Mouse (Mus musculus): Measurements from ENCODE around the gene Mief1.

Mief1 gene

GRCm38 (mm10) chr15:80228071-80228800, 5.6 kb upstream of the Mief1 start:
- DNase-seq (ENCODE audit: low spot score): no peak

- no peak for DNase-seq (ENCODE audit: low spot score)
These were observed 1.5 kb upstream of the Mief1 start for GRCm38 (mm10) chr15:80232331-80232730.

DNA sequence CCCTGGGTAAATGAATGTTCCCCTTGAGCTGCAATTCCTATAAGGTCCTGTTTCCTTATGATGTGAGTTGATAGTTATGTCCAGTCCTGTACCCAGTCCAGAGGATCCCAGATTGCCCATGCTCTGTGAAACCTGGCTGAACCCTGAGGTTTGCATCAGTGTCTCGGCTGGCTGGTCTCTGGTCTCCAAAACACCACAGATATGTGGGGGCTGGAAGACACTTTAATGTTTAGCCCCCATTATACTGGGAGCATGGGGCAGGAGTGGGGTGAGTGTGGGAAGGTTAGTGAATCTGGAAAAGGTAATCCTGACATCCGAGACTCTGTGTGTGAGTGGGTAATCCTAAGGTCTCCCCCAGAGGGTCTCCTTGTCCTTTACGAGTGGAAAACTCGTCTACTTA, 765 bp upstream of the Mief1 start:
- no peak for DNase-seq (ENCODE audit: low spot score)

DNA sequence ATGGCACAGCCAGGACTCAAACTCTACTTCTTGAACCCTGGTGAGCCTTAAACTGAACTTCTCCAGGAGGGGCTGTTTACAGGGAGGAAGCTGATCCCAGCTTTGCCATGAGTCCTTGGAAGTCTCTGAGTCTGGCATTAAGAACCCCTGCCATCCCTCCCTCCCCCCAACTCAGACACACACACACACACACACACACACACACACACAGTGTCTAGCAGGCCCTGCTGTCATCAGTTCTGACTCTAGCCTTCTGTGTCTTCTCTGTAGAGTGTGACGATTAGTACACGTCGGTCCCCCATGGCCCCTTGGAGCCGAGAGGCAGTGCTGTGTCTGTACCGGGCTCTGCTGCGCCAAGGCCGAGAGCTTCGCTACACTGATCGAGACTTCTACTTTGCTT, 1.7 kb downstream of the Mief1 start, which contains the start of gene AC140267.1:
Gene AC140267.1, plus strand, starts transcription at position 301 of the 400 bp plus-strand sequence.
- DNase-seq (ENCODE audit: low spot score): no peak

- no peak for DNase-seq (ENCODE audit: low spot score)
These were observed 14.3 kb downstream of the Mief1 start for GRCm38 (mm10) chr15:80248135-80248534.

GRCm38 (mm10) chr15:80248596-80248995, 14.8 kb downstream of the Mief1 start:
- DNase-seq (ENCODE audit: low spot score): no peak

DNA sequence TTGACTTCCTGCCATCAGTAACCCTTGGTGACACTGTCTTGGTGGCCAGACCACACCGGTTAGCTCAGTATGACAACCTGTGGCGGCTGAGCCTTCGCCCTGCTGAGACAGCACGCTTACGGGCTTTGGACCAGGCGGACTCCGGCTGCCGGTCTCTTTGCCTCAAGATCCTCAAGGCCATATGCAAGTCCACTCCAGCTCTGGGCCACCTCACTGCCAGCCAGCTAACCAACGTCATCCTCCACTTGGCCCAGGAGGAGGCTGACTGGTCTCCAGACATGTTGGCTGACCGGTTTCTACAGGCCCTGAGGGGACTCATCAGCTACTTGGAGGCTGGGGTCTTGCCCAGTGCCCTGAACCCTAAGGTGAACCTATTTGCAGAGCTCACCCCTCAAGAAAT, 15.9 kb downstream of the Mief1 start:
- DNase-seq (ENCODE audit: low spot score): no peak

DNA sequence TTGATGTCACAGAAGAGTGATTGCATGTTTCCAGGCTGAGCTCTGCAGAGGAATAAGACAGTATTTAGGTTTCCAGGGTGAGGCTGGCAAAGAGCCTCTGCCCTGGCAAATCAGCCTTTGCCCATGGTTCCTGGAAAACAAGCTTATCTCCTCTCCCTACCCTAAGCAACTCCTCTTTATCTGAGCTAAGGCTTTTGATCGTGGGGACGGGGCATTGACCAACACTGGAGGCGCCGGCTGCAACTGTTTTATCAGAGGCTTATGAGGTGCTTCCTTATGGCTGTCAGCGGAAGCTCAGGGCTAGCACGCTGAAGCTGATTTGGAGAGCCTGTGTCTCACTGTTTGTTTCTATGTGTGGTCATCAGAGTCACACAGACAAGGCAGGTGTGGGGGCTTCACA, 16.8 kb downstream of the Mief1 start:
- no peak for DNase-seq (ENCODE audit: low spot score)

- DNase-seq (ENCODE audit: low spot score): no peak
These were observed 19.7 kb downstream of the Mief1 start for GRCm38 (mm10) chr15:80253530-80253929.

DNA sequence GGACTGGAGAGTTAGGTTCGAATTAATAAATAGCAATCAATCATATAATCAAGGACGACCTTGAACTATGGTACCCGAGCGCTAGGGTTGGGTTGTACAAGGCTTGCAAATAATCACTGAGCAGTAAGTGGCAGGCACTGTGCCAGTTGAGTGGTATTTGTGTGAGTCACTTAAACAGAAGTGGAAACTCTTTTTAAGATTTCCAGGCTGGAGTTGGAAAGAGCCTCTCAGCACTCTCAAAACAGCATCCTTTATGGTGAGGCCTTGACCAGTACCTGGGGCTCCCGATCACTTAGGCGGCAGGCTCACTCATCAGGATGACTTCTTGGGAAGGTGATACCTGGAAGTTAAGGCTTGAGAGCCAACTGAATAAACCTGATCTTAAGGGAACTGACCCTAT, 20.4 kb downstream of the Mief1 start:
- DNase-seq (ENCODE audit: low spot score): no peak

DNA sequence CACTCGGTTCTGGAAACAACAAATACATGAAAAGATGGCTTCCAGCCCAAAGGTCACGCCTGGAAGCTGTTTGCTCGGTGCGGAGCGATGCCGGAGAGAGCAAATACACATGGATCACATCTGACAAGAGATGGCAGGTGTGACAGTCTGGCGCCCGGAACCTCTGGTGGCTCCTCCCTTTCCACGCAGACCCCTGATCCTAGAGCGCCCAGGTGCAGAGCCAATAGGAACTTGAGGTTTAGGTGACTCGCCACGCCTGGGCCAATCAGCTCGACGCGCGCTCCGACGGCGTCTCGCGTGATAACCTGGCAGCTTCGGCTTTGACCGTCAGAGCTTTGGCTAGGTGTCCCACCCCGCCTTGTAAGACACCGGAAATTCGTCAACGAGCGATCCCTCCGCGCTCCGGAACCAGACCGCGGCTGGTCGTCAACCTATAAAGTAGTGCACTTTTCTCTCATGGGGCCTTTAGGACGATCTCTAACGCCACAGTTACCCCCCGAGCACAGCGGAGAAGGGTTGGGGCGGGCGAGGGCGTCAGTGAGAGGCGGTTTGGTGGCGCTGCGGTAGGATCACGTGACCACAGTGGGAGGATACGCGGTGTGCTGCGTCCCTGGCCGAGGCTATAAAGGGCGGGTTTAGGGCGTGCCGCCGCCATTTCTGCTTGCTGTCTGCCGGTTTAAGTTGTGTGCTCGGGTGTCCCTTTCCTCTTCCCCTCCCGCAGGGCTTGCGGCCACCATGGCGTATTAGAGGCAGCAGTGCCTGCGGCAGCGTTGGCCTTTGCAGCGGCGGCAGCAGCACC, 21.2 kb downstream of the Mief1 start, which contains the start of gene Atf4:
Gene Atf4, plus strand, starts transcription at position 338 of the 799 bp plus-strand sequence.
- peak; percentile 98 for DNase-seq (ENCODE audit: low spot score)

- DNase-seq (ENCODE audit: low spot score): peak; percentile 83
These were observed 21.9 kb downstream of the Mief1 start for GRCm38 (mm10) chr15:80255646-80256121.

DNA sequence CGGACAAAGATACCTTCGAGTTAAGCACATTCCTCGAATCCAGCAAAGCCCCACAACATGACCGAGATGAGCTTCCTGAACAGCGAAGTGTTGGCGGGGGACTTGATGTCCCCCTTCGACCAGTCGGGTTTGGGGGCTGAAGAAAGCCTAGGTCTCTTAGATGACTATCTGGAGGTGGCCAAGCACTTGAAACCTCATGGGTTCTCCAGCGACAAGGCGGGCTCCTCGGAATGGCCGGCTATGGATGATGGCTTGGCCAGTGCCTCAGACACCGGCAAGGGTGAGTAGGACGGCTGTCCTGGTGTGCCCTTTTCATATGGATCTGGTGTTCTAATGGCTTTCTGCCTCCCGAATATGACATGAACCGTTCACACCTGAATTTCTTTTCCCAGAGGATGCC, 22.4 kb downstream of the Mief1 start:
- peak; percentile 14 for DNase-seq (ENCODE audit: low spot score)

GRCm38 (mm10) chr15:80256656-80257601, 23.1 kb downstream of the Mief1 start:
- no peak for DNase-seq (ENCODE audit: low spot score)

- peak; percentile 19 for DNase-seq (ENCODE audit: low spot score)
These were observed 23.9 kb downstream of the Mief1 start for GRCm38 (mm10) chr15:80257602-80258239.

GRCm38 (mm10) chr15:80258240-80259170, 24.7 kb downstream of the Mief1 start:
- peak; percentile 12 for DNase-seq (ENCODE audit: low spot score)

DNA sequence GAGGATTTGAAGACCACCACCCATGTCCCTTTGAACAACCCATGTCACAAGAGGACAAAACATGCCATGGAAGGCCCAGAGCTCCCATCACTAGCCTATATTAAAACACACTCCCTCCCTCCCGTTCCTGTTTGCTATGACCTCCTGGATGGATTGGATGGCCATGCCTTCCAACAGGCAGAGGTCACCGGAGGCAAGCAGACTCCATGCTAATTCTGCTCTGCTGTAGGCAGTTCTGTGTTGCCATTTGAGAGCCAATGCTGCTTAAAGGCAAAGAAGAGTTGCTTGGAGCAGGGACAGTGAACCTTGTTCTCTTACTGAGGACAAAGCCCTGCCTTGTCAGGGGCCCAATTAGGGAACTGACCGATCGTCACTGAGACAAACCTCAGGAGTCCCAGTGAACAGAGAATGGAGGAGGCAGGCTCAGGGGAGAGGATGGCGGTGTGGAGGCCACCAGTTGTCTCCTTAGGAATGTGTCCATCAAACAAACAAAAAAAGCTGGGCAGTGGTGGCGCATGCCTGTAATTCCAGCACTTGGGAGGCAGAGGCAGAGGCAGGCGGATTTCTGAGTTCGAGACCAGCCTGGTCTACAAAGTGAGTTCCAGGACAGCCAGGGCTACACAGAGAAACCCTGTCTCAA, 25.7 kb downstream of the Mief1 start:
- DNase-seq (ENCODE audit: low spot score): no peak

GRCm38 (mm10) chr15:80260677-80261076, 26.9 kb downstream of the Mief1 start:
- DNase-seq (ENCODE audit: low spot score): peak; percentile 93

DNA sequence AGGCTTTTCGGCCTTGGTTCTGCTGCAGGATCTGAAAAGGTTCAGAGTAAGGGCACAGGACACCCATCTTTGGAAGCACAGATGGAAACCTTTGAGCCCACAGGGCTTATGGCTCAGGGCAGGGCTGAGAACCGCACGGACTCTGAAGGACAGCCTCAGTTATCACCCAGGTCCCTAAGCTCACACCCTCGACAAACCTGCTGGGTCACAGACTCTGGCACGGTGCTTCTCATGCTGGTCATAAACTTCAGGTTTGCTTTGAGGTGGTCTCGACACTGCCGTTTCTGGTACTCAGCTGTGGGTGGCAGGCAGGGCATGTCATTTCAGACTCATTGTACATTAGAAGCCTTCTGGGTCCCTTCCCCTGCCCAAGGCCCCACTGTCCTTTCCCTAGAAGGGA, 27.3 kb downstream of the Mief1 start:
- DNase-seq (ENCODE audit: low spot score): no peak

Data from retina, embryonic 14.5 days (tissue).